Comparison of ENCODE assay signal across 16 mouse cellular contexts in the genomic region with DNA sequence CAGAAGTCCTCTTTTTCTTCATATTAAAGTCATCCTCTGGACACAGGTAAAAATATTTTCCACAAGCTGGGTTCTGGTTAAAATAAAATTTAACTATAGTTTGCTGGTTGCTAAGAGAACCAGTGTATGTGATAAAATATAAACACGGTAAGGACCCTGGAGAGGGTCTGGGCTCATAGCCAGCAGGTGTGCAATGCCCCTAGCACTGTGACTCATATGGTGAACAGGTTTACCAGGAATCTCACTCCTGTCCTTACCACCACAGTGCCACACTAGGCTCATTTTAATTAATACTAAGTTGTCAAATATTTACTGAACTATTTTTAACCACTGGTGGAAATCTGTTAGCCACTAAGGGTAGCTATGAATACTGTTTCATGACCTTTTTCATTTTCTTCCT. TPM values are rescaled to one million over a fixed set of nuclear protein-coding genes. Genes with fewer than 3 reads are reported as not detected.
DNase-seq lines count a peak whose midpoint lies in the region.
"Had no signal": no experiment of that assay in that cellular context is flagged by ENCODE, and none has a peak within 500 bp of the region (broad histone marks: within the 10 kb centered on the region; RNA-seq: fewer than 3 reads in every experiment).

No protein-coding gene starts in this region.

- DNase-seq in heart, adult 11 months = peak; percentile 15
- no peak for DNase-seq in heart, postnatal 25 days (ENCODE audit: low spot score)
- peak; percentile 14 for DNase-seq in urinary bladder, postnatal 14 days (ENCODE audit: low spot score)
- DNase-seq in urinary bladder, adult 18-20 months (ENCODE audit: low spot score in 2 of 2) = no peak
- peak; percentile 62 for DNase-seq in lung, postnatal 10 days
- peak; percentile 68 to 83 for DNase-seq in lung, postnatal 4 days
- DNase-seq in gastrocnemius, postnatal 25 days = no peak
- DNase-seq in natural killer cell, adult 2 months (ENCODE audit: low spot score in 2 of 2) = no peak
- DNase-seq: adrenal gland, postnatal 25 days; cerebellum, adult 18-20 months; cerebellum, adult 9-11 months; cerebellum, postnatal 36 days; gastrocnemius, postnatal 14 days; heart, postnatal 4 days had no signal

- intact Hi-C loops in heart, postnatal 25 days (cut with DNase I) = no loop called here

RNA-seq across cellular contexts. Expression of a gene that starts 48.2 kb away (rescaled TPM):
- 1 to 10 TPM; 1.6 to 2.1 TPM for total RNA-seq in heart, postnatal 25 days (2021)
- 1 to 10 TPM; 1.8 to 2.5 TPM for total RNA-seq in gastrocnemius, postnatal 25 days (2021)
- total RNA-seq: granulocyte monocyte progenitor cell, adult 5-6 weeks; MEL had no signal

Comparison
In these comparisons a context has a peak if more than half of its experiments do, and no peak if none do; other contexts are left out.
1. DNase-seq: peak in heart, adult 11 months (single experiment), urinary bladder, postnatal 14 days (single experiment), lung, postnatal 10 days (single experiment) and lung, postnatal 4 days (2 of 2); none in heart, postnatal 25 days (single experiment), urinary bladder, adult 18-20 months (0 of 2), gastrocnemius, postnatal 25 days (single experiment) and natural killer cell, adult 2 months (0 of 2).